Mouse (Mus musculus) MEL (cell line): ENCODE data around the gene Polrmt.

Source experiments
- CHD2 ChIP-seq: IDR thresholded peaks from 2 replicates; pipeline ENCODE4 v1.6.1; 2011; ENCODE audit warnings: low read length, improper control_type of control experiment
- CTCF ChIP-seq, 3 experiments: IDR thresholded peaks in 2 of 3; conservative IDR thresholded peaks in 1 of 3; 2 replicates each; pipeline ENCODE4 v1.5.1; 2011 to 2012; ENCODE audit warnings: low read length in 3 of 3, low read depth in 2 of 3, mild to moderate bottlenecking in 2 of 3, improper control_type of control experiment in 1 of 3, inconsistent platforms in 1 of 3, mixed read lengths in 1 of 3, moderate library complexity in 1 of 3; ENCODE audit not compliant: control insufficient read depth in 1 of 3, insufficient read depth in 1 of 3, poor library complexity in 1 of 3, severe bottlenecking in 1 of 3
- ELF1 ChIP-seq: IDR thresholded peaks from 2 replicates; pipeline ENCODE4 v1.6.1; 2014; ENCODE audit warnings: low read depth, mild to moderate bottlenecking, inconsistent platforms, low read length, improper control_type of control experiment, moderate library complexity
- EP300 ChIP-seq, 2 experiments: IDR thresholded peaks; 2 replicates each; pipeline ENCODE4 v1.6.1; 2011; ENCODE audit warnings: improper control_type of control experiment in 2 of 2, low read length in 2 of 2, low read depth in 1 of 2, mild to moderate bottlenecking in 1 of 2
- GATA1 ChIP-seq: IDR thresholded peaks from 2 replicates; pipeline ENCODE4 v1.6.1; 2011; ENCODE audit warnings: low read depth, low read length, improper control_type of control experiment
- POLR2A ChIP-seq, 2 experiments: IDR thresholded peaks; 2 replicates each; pipeline ENCODE4 v1.6.1; 2011 to 2012; ENCODE audit warnings: low read length in 2 of 2, mild to moderate bottlenecking in 2 of 2, control low read depth in 1 of 2, improper control_type of control experiment in 1 of 2, low read depth in 1 of 2, moderate library complexity in 1 of 2; ENCODE audit not compliant: control insufficient read depth in 1 of 2, insufficient read depth in 1 of 2, poor library complexity in 1 of 2
- RCOR1 ChIP-seq: IDR thresholded peaks from 2 replicates; pipeline ENCODE4 v1.6.1; 2012; ENCODE audit warnings: low read depth, mild to moderate bottlenecking, inconsistent platforms, low read length, improper control_type of control experiment
- SIN3A ChIP-seq: IDR thresholded peaks from 2 replicates; pipeline ENCODE4 v1.6.1; 2012; ENCODE audit warnings: low read length, improper control_type of control experiment, inconsistent platforms
- SMC3 ChIP-seq: IDR thresholded peaks from 2 replicates; pipeline ENCODE4 v1.6.1; 2011; ENCODE audit warnings: low read depth, low read length, improper control_type of control experiment
- TAL1 ChIP-seq: IDR thresholded peaks from 2 replicates; pipeline ENCODE4 v1.6.1; 2012; ENCODE audit warnings: mild to moderate bottlenecking, inconsistent platforms, low read length, moderate library complexity, mixed read lengths
- TCF12 ChIP-seq: IDR thresholded peaks from 2 replicates; pipeline ENCODE4 v1.6.1; 2014; ENCODE audit warnings: low read depth, mild to moderate bottlenecking, inconsistent platforms, low read length, improper control_type of control experiment, moderate library complexity
- USF2 ChIP-seq, 2 experiments: IDR thresholded peaks; 2 replicates each; pipeline ENCODE4 v1.6.1; 2011 to 2012; ENCODE audit warnings: improper control_type of control experiment in 2 of 2, low read length in 2 of 2, borderline replicate concordance in 1 of 2, inconsistent platforms in 1 of 2, low read depth in 1 of 2, mild to moderate bottlenecking in 1 of 2; ENCODE audit not compliant: insufficient read depth in 1 of 2
- ZC3H11A ChIP-seq: IDR thresholded peaks from 2 replicates; pipeline ENCODE4 v1.6.1; 2012; ENCODE audit warnings: low read depth, mild to moderate bottlenecking, inconsistent platforms, low read length, improper control_type of control experiment

DNA sequence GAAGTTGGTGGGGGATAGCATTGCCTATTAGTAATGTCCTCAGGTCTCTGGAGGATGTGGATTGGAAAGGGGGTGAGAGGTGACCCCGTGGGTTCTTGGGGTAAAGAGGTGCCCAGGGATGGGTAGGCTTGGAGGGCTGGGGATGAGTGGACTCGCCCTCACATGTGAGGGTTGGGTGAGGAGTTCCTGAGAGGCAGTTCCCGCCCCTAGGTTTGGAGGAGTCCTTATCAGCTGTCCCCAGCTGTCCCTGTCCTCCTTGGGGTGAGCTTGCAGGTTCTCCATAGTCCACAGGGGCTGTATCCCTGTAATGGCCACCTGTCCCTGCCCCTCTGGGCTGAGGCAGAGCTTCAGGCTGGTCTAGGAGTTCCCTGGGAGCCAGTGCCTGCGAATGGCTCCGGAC lies 40.4 kb downstream of the Polrmt start:
- TF ChIP-seq TCF12 (peak; percentile 87), CHD2 (no peak), ZC3H11A (no peak), EP300 (IDR thresholded peaks at IDR 0.05; ENCODE audit: low read depth in 1 of 2, low read length in 2 of 2) (peak; percentile 59 to 70), SMC3 (no peak), POLR2A (IDR thresholded peaks at IDR 0.05; ENCODE audit: control insufficient read depth in 1 of 2, insufficient read depth in 1 of 2, low read depth in 1 of 2, low read length in 2 of 2, poor library complexity in 1 of 2) (peak in 1 of 2 experiments; percentile 36; a peak in 1 of 4 replicates), TAL1 (peak; percentile 99), CTCF (IDR thresholded peaks at IDR 0.05 in 2 of 3, conservative IDR thresholded peaks at IDR 0.05 in 1 of 3; ENCODE audit: control insufficient read depth in 1 of 3, insufficient read depth in 1 of 3, low read depth in 2 of 3, low read length in 3 of 3, poor library complexity in 1 of 3, severe bottlenecking in 1 of 3) (no peak), USF2 (IDR thresholded peaks at IDR 0.05; ENCODE audit: borderline replicate concordance in 1 of 2, insufficient read depth in 1 of 2, low read depth in 1 of 2, low read length in 2 of 2) (no peak), SIN3A (peak; percentile 60), RCOR1 (no peak), GATA1 (peak; percentile 83), ELF1 (no peak)
